Mouse (Mus musculus) CD4-positive helper T cell, adult 2 months (primary cell): Measurements from ENCODE around the gene Dscaml1.

Source experiments
- DNase-seq: peaks from one replicate; pipeline ENCODE4 v3.0.0-alpha.2; 2012; ENCODE audit warnings: low read depth, missing footprints, low spot score

The Dscaml1 gene

DNA sequence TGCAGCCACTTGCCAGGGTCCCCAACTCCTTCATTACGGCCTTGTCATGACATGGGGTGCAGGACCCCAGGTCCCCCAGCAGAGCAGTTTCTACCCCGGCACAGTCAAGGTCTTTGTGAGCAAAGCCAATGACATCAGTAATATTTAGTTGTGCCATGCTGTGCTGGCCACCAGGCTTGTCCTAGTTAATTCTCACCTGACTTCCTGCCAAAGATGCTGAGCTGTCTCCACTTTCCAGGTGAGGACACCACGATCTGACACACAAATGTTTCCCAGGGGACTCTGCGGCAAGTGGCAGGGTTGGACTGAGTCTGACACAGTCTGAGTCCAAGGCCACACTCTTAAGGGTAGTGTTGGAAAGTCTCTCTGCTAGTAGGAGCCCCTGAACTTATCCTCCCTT is at the start of gene Dscaml1:
Dscaml1 (plus strand) TSS at position 173 of the 400 bp plus-strand sequence.
- DNase-seq: no peak

DNA sequence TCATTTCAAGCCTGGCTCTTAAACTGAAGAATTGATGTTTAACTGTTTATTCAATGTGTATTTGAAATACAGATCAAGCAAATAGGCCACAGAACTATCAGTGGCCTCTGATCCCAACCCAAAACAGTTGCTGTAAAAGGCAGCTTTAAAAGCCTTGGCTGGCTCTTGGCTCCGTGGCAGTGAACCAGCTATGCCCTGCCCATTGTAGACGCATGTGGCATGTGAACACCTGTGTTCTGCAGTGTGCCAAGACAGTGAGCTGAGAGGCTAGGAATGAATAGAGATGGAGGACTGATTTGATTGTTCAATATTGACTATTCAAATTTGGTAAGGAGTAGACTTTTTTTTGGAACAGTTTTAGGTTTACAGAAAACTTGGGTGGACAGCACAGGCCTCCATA is 49.5 kb upstream of the Dscaml1 start:
- DNase-seq: no peak

DNA sequence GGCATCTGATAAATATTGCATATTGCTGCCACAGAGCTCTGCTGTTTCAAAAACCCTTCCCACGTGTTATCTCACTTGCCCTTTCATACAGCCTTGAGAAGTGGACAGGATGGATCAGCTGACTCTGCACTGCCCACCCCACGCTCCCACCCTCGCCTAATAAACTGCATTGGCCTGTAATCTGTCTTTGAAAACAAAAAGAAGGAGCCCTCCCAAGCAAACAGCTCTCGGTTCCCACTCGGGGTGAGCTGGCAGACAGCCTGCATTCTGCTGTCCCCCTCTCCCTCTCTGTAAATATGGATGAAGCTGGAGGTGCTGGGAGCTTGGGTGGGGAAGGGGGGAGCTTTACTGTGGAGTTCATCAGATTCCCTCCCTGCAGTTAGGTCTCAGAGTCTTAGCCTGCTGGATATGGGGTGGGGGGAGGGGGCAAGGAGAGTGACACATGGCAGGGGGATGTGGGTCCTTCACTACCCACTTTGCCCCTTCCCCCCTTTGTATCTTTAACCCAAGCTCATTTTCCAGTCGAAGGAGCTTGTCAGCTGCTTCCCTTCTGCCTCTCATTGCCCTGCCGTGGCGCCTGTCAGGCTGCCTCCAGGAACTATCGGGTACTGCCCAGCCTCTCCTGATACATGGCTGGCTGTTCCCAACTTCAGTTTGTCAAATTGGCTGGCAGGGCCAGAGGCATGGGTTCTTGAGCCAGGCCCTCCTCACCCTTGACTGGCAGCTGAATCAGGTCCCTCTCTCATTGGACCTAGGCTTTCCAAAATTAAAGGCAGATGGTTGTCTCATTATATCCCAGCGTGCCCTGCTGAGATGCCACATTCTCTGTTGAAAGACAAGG is 45.8 kb upstream of the Dscaml1 start:
- no peak for DNase-seq

DNA sequence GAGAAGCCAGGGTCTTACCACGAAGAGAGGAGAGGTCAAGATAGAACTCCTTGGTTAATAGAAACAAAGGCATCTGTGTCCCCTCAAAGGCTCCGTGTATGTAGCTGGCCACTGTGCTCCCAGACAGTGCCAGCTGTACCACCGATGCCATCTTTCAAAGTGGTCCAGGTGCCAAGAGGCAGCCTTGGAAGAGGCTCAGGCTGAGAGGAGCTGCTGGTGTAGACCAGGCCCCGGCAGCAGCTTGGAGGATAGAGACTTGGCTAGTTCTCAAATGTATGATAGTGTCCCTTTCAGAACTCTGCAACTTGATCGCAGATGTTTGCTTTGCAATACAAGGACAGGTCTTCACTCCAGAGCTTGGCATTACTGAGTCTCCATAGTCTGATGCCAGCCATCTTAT is 44.1 kb upstream of the Dscaml1 start:
- DNase-seq: no peak

DNA sequence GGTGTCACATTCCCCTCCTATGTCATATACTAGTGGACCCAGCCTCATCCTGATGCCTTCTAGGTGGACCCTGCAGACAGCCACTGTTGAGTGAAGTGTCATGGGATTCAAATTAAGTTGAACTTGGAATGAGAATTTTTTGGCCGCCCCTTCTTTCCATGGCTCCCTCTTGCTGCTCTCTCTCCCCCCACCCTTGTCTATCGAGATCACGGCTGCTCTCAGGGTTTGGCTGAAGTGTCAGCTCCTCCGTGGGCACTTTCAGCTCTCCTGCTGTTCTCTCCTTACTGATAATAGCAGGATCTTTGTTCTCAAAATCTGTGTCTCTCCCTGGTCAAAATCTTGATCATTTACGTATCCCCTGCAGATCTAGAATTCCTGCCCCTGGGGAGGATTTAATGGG is 43.6 kb upstream of the Dscaml1 start:
- no peak for DNase-seq

DNA sequence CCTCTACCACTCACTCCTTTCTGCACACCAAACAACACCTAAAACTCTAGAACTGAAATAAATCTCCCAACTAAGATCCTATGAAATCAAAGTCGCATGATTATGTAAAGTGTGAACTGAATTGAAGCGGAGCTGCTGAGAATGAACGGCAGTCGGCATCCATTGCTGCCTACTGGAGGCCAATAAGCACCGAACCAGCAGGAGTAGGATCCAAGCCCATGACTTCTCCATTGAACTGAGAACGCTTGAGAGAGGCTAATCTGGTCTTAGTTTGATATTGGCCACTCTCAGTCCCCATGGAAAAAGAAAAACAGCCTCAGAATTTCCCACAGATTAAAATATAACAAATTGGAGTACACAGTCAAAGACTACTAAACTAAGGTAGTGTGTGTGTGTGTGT is 42.5 kb upstream of the Dscaml1 start:
- no peak for DNase-seq

DNA sequence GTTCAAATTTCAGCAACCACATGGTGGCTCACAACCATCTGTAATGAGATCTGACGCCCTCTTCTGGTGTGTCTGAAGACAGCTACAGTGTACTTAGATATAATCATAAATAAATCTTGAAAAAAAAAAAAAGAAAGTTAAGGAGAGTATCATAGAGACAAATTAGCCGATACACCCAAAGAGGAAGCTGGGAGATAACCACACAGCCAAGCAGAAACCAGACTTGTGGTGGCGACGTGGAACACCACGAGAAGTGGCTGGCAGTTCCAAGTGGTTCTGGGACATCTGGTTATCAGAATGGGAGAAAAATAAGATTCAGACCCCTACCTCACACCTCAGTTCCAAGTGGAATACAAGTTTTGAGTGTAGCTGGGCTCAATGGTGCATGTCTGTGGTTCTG is 39.7 kb upstream of the Dscaml1 start:
- no peak for DNase-seq

DNA sequence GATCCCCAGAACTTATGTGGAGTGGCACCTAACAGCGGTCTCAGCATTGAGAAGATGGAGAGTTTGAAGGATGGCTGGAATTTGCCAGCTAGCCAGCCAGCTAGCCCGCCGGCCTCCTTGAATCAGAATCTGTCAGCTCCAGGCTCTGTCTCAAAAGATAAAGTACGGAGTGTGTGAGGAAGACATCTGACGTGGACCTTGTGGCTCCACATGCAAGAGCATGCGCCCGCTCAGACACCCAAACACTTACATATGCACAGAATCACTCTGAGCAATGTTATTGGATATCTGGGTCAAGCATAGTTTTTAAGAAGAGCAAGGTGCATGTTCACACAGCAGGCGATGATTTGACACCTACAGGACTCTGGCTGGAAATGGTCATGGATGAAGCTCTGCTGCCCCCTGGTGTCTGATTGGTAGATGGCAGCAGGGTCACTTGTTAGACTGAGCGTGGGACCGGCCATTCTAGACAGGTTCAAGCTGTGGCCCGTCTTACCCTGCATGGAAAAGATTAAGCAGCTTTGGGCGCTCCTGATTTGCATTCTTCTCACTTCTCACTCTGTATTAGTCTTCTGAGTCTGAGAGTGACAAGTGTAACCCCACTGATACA is 37.9 kb upstream of the Dscaml1 start:
- peak; percentile 81 for DNase-seq

DNA sequence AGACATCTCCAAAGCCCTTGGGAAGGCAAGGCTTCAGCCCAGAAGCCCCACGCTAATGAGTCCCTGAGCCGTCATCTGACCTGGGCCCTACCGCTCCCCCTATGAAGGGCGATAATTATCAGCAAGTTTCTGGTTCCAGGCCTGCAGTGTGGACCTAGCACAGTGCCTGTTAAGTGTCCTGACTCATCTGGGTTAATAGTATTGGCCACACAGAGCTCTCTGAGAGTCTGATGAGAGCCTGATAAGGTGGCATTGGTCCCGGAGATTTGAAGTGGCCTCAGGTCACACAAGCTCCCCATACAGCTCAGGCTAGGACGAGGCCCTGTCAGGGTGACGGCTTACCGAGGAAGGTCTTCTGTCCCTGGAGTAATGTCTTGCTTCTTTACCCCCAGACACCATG is 36.8 kb upstream of the Dscaml1 start:
- no peak for DNase-seq

DNA sequence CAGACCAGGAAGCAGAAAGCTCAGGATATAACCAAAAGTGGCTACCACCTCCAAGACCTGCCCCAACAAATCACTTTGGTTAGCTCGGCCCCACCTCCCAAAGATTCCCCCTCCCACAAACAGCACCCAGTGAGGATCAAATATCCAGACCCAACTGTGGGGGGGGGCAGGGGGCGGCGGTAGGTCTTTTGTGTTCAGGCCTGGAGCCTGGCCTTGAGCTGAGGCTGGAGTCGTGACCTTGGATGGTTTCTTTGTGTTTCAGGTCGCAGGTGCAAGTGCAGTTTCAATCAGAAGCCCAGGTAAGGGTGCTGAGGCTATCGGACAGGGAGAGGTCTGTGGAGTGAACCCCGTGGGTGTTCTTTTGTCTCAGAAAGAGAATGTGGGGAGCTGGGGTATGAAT is 35.1 kb upstream of the Dscaml1 start:
- DNase-seq: no peak

DNA sequence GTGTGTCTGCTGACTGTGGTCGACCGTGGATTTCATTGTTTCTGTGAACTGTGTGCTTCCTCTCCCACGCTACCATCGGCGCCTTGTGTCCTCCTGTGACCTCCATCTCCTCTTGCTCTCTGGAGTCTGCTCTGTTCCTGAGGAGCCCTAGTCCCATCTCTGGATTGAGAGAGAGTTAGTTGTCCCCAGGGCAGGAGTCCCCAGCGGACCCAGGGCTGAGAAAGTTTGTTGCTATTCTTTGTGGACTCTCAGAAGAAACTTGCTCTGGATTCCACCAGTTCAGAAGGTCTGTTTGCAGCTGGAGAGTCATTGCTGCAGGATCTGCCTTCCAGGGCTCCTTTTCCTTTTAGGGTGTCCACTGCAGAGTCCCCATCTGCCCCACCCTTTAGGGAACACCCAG is 31.2 kb upstream of the Dscaml1 start:
- no peak for DNase-seq

DNA sequence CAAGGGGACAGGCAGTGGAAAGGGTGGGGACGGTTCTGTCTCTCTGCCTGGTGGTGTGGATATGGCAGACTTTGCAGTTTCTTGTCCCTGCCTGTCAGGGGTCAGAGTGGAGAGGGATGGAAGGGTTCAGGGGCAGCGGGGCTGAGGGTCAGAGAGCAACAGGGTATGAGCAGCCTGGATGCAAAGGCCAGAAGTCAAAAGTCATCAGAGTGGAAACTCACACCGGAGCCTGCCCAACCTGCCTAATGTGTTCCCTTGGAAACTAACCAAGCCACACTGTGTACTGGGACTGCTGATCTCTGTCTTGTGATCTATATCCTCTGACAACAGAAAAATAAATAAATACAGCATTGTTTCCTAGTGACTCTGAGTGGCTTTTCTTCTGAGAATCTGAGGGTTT is 30.6 kb upstream of the Dscaml1 start:
- no peak for DNase-seq

DNA sequence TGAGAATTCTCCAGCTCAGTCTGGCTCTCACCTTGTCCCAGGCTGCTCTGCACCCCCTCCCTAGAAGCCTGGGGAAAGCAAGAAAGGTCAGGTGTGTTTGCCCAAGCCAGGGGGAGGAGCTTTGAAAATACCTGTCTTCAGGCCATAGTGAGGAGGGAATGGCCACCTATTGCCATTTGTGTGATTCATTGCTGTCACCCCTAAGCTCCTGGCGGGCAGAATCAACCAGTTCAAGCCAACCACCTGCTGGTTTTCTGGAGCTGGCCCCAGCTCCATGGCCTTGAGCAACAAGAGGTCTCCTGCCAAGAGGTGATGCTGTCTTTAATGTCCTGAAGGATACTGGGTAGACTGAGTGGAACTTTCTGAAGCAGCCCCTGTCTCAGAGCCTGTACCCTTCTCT is 28.1 kb upstream of the Dscaml1 start:
- DNase-seq: no peak

DNA sequence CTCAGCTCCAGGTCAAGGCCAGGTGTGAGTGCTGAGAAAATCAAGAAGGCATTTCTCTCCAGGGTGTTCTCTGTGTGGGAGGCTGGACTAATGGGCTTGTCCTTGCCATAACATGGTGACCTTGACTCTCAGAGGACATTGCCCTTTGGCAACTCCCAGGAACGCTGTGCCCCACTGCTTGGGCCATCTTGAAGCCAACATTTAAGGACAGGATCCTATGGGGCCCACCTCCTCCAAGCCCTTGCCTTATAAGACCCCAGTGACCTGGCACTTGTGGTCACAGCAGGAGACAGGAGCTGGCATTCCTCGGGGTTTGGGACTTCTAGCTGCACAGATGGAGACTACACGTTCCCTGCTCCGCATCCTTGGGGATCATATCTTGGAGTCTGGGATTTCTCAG is 27.0 kb upstream of the Dscaml1 start, which contains the start of gene Fxyd2:
Fxyd2 (plus strand) TSS at position 236 of the 400 bp plus-strand sequence.
- no peak for DNase-seq

DNA sequence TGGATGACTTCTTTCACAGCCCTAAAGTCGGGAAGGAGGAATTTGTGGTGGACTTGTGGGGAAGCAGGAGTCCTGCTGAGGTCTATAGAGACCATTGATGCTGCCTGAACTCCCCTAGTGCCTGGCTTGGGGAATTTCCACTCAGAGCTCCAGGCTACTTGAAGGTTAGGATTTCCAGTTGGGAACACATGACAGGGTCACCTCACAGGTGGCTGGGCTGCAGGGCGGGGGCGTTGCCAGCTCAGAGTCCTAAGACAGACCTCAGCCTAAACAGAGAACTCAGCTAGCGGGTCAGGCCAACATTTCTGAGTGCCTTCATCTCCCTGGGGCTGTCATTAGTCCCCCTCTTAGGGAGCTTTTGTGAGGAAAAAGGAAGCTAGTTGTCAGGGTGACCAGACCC is 24.6 kb upstream of the Dscaml1 start:
- no peak for DNase-seq

DNA sequence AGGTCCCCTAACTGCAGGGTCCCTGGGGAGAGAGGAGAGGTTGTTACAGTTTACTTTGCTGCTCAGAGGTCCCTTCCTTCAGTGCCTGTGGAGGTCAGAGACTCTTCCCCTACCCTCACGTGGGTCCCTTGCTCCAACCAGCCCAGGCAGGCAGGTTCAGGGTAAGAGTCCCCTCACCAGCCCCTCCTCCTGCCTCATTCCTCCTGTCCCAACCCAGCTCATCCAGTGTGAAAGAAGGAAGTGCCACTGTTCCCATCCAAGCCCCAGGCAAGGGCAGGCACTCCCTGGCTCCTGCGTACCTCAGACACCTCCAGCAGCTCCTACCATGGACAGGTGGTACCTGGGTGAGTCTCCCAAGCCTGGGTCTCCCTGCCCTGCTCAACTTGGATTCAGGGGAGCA is 23.5 kb upstream of the Dscaml1 start:
- DNase-seq: no peak

DNA sequence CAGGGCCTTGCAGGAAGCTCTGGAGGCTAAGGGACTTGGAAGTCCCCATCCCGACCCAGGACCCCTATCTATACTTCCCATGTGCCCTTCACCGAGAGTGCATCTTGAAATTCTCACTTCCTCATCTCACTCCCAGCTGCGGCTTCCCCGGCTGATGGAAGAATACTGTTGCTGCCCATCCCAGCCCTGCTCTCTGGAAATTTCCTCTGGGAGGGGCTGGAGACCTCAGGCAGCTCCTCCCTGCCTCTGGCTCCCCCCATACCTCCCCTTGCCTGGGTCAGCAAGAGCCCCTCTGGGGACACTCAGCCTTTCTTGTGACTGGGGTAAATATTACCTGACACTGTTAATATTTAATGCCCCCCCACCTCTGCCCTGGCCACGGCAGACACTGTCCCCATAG is 20.7 kb upstream of the Dscaml1 start:
- DNase-seq: no peak

DNA sequence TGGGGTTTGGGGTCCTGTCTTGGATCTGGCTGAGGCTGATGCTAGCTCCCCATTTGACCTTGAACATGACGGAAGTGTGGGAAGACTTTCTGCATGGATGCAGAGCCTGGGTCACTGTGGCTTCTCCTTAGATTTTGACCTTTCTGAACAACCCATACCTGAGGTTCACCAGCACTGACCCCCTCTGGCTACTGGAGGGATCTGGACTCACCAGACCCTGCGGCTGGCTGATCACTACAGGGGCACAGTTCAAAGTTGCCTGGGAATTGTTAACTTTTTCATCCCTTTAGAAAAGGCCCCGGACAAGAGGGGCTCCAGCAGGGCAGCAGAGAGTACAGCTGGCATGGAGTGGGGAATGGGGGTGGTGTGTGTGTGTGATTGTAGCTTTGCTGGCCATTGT is 19.6 kb upstream of the Dscaml1 start:
- no peak for DNase-seq

DNA sequence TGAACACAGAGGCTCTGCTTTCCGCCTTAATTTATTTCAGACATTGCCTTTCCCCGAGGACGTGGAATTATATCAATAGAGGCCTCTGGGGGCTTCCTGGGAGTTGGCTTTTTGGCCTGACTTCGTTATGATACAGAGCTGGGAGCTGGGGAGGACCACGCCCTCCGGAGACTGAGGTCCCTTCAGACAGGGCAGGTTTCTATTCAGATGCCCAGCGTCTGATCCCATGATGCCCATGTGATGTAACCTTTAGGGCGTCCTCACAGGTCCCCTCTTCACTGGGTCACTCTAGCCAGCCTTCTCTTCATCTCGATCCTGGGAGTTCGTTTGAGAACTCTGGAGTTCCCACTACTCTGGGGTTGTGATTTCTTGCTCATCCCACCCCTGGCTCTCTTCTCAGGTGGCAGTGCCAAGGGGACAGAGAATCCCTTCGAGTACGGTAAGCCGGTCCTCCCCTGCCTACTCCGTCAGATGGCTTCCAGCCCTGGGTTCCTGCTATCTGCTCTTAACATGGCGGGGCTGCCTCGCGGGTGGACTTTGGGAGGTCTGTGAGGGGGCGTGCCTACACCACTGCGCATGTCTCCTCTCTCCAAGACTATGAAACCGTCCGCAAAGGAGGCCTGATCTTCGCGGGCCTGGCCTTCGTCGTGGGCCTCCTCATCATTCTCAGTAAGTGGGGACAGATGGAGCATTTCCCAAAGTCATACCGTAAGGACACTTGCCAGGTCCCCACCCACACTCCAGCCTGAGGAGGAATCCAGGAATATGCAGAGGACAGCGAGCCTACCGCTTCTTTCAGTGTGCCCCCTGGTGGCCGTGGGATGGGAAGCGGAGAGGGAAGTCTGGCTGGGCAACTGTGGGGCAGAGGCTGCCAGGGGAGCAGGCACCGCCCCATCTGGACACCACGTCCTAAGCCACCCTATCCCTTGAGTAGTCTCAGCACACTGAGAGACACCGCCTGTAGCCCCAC is 18.4 kb upstream of the Dscaml1 start:
- DNase-seq: peak; percentile 43

DNA sequence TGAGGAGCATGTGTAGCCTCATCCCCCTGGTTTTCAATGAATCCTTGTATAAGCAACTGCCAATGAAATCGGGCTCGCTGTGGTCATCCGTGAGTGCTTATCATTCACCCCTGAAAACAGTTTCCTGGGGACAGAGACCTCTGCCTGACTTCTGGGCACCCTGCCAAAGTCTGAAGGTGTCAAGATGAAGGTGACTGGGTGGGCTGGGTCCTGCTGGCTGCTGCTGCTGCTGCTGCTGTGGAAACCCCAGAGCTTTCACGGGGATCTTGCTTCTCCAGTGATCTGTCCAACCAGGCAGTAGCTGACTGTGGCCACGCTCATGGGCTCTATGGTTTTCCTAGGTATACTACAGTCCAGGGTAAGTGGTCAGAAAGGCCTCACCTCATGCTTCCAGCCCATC is 16.2 kb upstream of the Dscaml1 start:
- no peak for DNase-seq

DNA sequence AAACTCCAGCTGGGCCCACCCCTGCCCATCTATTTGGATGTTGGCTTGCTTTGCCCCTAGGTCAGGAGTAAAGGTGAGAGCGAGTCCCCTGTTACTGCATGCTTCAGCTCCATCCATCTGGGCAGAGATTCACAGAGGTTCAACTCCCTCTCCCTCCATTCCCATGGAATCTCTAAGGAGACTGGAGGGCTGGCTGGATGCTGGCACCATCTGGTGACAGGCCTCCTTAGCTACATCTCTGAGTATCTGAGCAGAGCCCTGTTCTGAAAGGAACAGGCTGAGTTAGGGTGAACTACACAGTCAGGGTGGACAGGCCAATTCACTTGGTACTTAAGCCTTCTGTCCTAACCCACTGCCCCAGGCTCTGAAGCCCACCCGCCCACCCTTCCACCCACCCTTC is 15.8 kb upstream of the Dscaml1 start:
- no peak for DNase-seq

DNA sequence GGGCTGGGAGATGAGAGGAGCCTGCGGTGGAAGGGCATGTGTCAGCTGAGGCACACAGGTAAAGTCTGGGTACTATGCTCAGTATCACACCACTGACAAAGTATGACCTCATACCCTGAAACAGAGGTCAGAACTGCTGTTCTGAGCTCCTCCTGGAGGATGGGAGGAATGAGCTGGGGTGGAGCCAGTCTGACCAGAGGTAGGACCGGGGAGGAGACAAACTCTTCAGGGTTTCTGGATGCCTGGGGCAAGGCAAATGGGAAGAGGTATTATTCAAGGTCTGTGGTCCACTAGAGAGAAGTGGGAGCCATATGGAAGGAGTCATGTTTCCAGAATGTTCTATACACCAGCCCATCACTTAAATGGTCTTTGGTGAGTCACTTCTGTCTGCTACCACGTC is 15.3 kb upstream of the Dscaml1 start:
- DNase-seq: no peak
